Mouse (Mus musculus) gastrocnemius, postnatal 25 days (tissue): ENCODE measurements at regions not wholly inside any gene's neighbourhood (a gene's known extent, or its start where the extent isn't known, plus 50 kb on each side); places are given as distances from the start of the nearest gene placed in this dataset.

Source experiments
- DNase-seq: peaks from one replicate; pipeline ENCODE4 v3.0.0; 2022

- DNase-seq, result no peak
These were observed 291.6 kb downstream of the Isl1 start for GRCm38 (mm10) chr13:116017886-116018285.

GRCm38 (mm10) chr13:116003733-116004132 is 305.8 kb downstream of the Isl1 start:
- DNase-seq, result no peak

GRCm38 (mm10) chr13:116002391-116002899 is 307.0 kb downstream of the Isl1 start:
- DNase-seq, result peak; percentile 34

GRCm38 (mm10) chr13:115990591-115990990 is 318.9 kb downstream of the Isl1 start:
- no peak for DNase-seq

- no peak for DNase-seq
These were observed 320.4 kb downstream of the Isl1 start for GRCm38 (mm10) chr13:115989091-115989490.

GRCm38 (mm10) chr13:115986282-115986681 is 323.2 kb downstream of the Isl1 start:
- DNase-seq, result no peak

- DNase-seq, result no peak
These were observed 323.8 kb downstream of the Isl1 start for GRCm38 (mm10) chr13:115985715-115986114.

GRCm38 (mm10) chr13:115977890-115978203 is 331.6 kb downstream of the Isl1 start:
- DNase-seq, result no peak

- no peak for DNase-seq
These were observed 332.2 kb downstream of the Isl1 start for GRCm38 (mm10) chr13:115977118-115977889.
